Comparison of ENCODE assay signal across 8 mouse cellular contexts in genomic region chrX:48341141-48341540, GRCm38 (mm10). TPM values are rescaled to one million over a fixed set of nuclear protein-coding genes. Genes with fewer than 3 reads are reported as not detected.
A peak's percentile ranks its signal among the peaks of the same experiment; 100 is the strongest.
DNase-seq lines count a peak whose midpoint lies in the region; ATAC-seq and TF ChIP-seq lines count a peak whose summit lies in the region.

Gene Bcorl1 (plus strand): TSS chrX:48341358.

- peaks cover 79% of the 10 kb centered on the region for H3K27me3 ChIP-seq in erythroblast, embryonic 14.5 days (ENCODE audit: control insufficient read depth)
- no peaks in the 10 kb centered on the region for H3K27me3 ChIP-seq in cerebellum, adult 2 months (ENCODE audit: control insufficient read depth, insufficient read depth, low read length)
- no peaks in the 10 kb centered on the region for H3K27me3 ChIP-seq in hindbrain, postnatal 0 days (ENCODE audit: insufficient read depth, low read length)
- H3K27me3 ChIP-seq in megakaryocyte, embryonic 14.5 days (replicated peaks), result peaks cover 40% of the 10 kb centered on the region
- no peaks in the 10 kb centered on the region for H3K27me3 ChIP-seq in stomach, embryonic 15.5 days (replicated peaks)

- H3K36me3 ChIP-seq in erythroblast, embryonic 14.5 days (ENCODE audit: control insufficient read depth), result no peaks in the 10 kb centered on the region
- no peaks in the 10 kb centered on the region for H3K36me3 ChIP-seq in hindbrain, postnatal 0 days (ENCODE audit: insufficient read depth, low read length)
- H3K36me3 ChIP-seq in megakaryocyte, embryonic 14.5 days (replicated peaks; ENCODE audit: low read length), result no peaks in the 10 kb centered on the region
- H3K36me3 ChIP-seq in stomach, embryonic 15.5 days, result no peaks in the 10 kb centered on the region

- H3K4me2 ChIP-seq in hindbrain, postnatal 0 days (ENCODE audit: low read depth, low read length), result peak within 1 kb of the TSS; percentile 66
- peak within 1 kb of the TSS; percentile 71 for H3K4me2 ChIP-seq in stomach, embryonic 15.5 days

- H3K9ac ChIP-seq in hindbrain, postnatal 0 days (replicated peaks; ENCODE audit: low read length), result peak within 1 kb of the TSS; percentile 45
- peak within 1 kb of the TSS; percentile 35; the same call in 1 of the 2 replicates for H3K9ac ChIP-seq in stomach, embryonic 15.5 days

- H3K4me3 ChIP-seq in erythroblast, embryonic 14.5 days (replicated peaks), result peak within 1 kb of the TSS; percentile 86
- H3K4me3 ChIP-seq in cerebellum, adult 2 months (replicated peaks; ENCODE audit: insufficient read depth, low read depth, low read length), result peak within 1 kb of the TSS; percentile 58
- peak within 1 kb of the TSS; percentile 46 for H3K4me3 ChIP-seq in hindbrain, postnatal 0 days (ENCODE audit: low read length)
- H3K4me3 ChIP-seq in megakaryocyte, embryonic 14.5 days (replicated peaks), result peak within 1 kb of the TSS; percentile 93
- H3K4me3 ChIP-seq in stomach, embryonic 15.5 days (replicated peaks), result peak within 1 kb of the TSS; percentile 56

- TF ChIP-seq POLR2A in cerebellum, adult 2 months (IDR thresholded peaks at IDR 0.05; ENCODE audit: borderline replicate concordance, insufficient read depth, low read length), result no peak

- TF ChIP-seq CTCF in cerebellum, adult 2 months (IDR thresholded peaks at IDR 0.05; ENCODE audit: borderline replicate concordance, insufficient read depth, low read depth, low read length), result no peak
- TF ChIP-seq CTCF in hindbrain, postnatal 0 days (IDR thresholded peaks at IDR 0.05; ENCODE audit: low read depth), result no peak

- no peak for ATAC-seq in erythroblast, adult 5-6 weeks (replicated peaks; ENCODE audit: low FRiP score, poor library complexity, severe bottlenecking)
- ATAC-seq in hindbrain, postnatal 0 days, result no peak
- peak; percentile 36 for ATAC-seq in stomach, embryonic 15.5 days (ENCODE audit: insufficient read depth, low FRiP score, low read depth)

- peak; percentile 21 to 28 for DNase-seq in cerebellum, adult 2 months
- DNase-seq in gastrocnemius, postnatal 10 days, result peak; percentile 41
- peak; percentile 25 for DNase-seq in hindbrain, postnatal 0 days (ENCODE audit: low spot score)
- no peak for DNase-seq in left cerebral cortex, postnatal 25 days (ENCODE audit: low spot score in 2 of 2)

- peaks cover 42% of the 10 kb centered on the region for H3K4me1 ChIP-seq in erythroblast, embryonic 14.5 days (ENCODE audit: control insufficient read depth)
- H3K4me1 ChIP-seq in cerebellum, adult 2 months (ENCODE audit: control insufficient read depth, insufficient read depth, low read length), result peaks cover 2% of the 10 kb centered on the region; the same call in 1 of the 2 replicates
- no peaks in the 10 kb centered on the region for H3K4me1 ChIP-seq in hindbrain, postnatal 0 days (ENCODE audit: insufficient read depth, low read length)
- H3K4me1 ChIP-seq in megakaryocyte, embryonic 14.5 days, result peaks cover 27% of the 10 kb centered on the region
- 0 out of 2 replicates have a peak, but pooled peaks cover 4% of the 10 kb centered on the region for H3K4me1 ChIP-seq in stomach, embryonic 15.5 days

- H3K27ac ChIP-seq in cerebellum, adult 2 months (ENCODE audit: insufficient read depth, low read length), result no peak within 1 kb of the TSS
- no peak within 1 kb of the TSS for H3K27ac ChIP-seq in hindbrain, postnatal 0 days
- H3K27ac ChIP-seq in stomach, embryonic 15.5 days, result peak within 1 kb of the TSS; percentile 61

- intact Hi-C loops in left cerebral cortex, postnatal 25 days (cut with DNase I), result no loop called here

- WGBS in cerebellum, adult 2 months, result 0% methylated on average over 19 of the region's 33 CpGs
- 32% methylated on average over 13 of the region's 33 CpGs for WGBS in hindbrain, postnatal 0 days
- 22% methylated on average over 23 of the region's 33 CpGs for WGBS in stomach, embryonic 15.5 days

- H3K9me3 ChIP-seq in erythroblast, embryonic 14.5 days (ENCODE audit: control insufficient read depth, low read length), result peaks cover 9% of the 10 kb centered on the region; the same call in 1 of the 2 replicates
- H3K9me3 ChIP-seq in hindbrain, postnatal 0 days (ENCODE audit: low read length), result no peaks in the 10 kb centered on the region
- peaks cover 11% of the 10 kb centered on the region for H3K9me3 ChIP-seq in megakaryocyte, embryonic 14.5 days
- no peaks in the 10 kb centered on the region for H3K9me3 ChIP-seq in stomach, embryonic 15.5 days

RNA-seq across cellular contexts. Expression of gene Bcorl1, which starts in this region (rescaled TPM):
- polyA plus RNA-seq in erythroblast, embryonic 14.5 days (2012), result 1.6 and 1.9 TPM in 2 replicates
- 4.6 and 8.6 TPM in 2 replicates for total RNA-seq in erythroblast, adult 5-6 weeks (2015; ENCODE audit: low replicate concordance)
- 23.8 and 31.1 TPM in 2 replicates for total RNA-seq in erythroblast, adult 5-6 weeks (2017; ENCODE audit: low replicate concordance)
- 6.7 and 7.7 TPM in 2 replicates for polyA plus RNA-seq in cerebellum, adult 2 months (2012; rRNA removed)
- 1 to 10 TPM; 6.4 to 8.2 TPM for total RNA-seq in gastrocnemius, postnatal 10 days (2021)
- 7.8 and 8.5 TPM in 2 replicates for total RNA-seq in hindbrain, postnatal 0 days (2014; rRNA removed)
- polyA plus RNA-seq in hindbrain, postnatal 0 days (2015; fragmentation: Nextera tagmentation; extraction: Ambion mirVana), result 3.3 and 4.0 TPM in 2 replicates
- 10 to 100 TPM; 16.6 to 19.4 TPM for total RNA-seq in left cerebral cortex, postnatal 25 days (2021)
- polyA plus RNA-seq in megakaryocyte, embryonic 14.5 days (2012; ENCODE audit: insufficient read depth, low replicate concordance), result 3.6 and 10.5 TPM in 2 replicates
- 5.4 and 6.0 TPM in 2 replicates for polyA plus RNA-seq in stomach, embryonic 15.5 days (2015; fragmentation: Nextera tagmentation; extraction: Ambion mirVana)

Comparison
In these comparisons a context has a peak if more than half of its experiments do, and no peak if none do; other contexts are left out.
1. DNase-seq: peak in cerebellum, adult 2 months (2 of 2), gastrocnemius, postnatal 10 days (single experiment) and hindbrain, postnatal 0 days (single experiment); none in left cerebral cortex, postnatal 25 days (0 of 2).
2. Peak in every context shown above with its lines, with median percentiles within 50 percentile points of each other: H3K4me3 ChIP-seq.